Mouse (Mus musculus): ENCODE data around the gene Ccdc120. TPM values are rescaled to one million over a fixed set of nuclear protein-coding genes. Genes with fewer than 3 reads are reported as not detected.

The Ccdc120 gene
- polyA plus RNA-seq, 1 experiment from 2014 or later = 24.1 TPM

DNA sequence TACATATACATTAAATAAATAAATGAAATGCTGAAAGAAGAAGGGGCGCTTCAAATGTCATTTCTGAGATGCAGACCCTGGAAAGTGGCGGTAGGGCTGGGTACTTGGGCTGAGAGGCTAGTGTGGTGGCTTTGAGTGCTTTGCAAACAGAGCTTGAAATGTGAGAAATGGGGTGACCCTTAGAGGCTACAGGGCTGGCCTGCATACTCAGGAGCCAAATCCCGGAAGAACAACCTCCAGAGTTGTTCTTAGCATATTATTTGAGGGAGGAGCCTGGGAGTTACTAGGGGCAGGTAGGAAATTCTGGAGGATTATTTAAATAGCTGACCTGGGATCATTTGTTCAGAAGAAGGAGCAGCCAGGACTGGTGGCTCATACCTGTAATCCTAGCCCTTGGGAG, 60.2 kb downstream of the Ccdc120 start:
- WGBS = 51% methylated on average over 3 of the region's 3 CpGs
- Histone ChIP-seq H3K4me1 (ENCODE audit: control insufficient read depth, insufficient read depth, low read length) (no peaks in the 10 kb centered on the region), H3K9ac (ENCODE audit: low read length) (no peak overlapping the region), H3K4me3 (ENCODE audit: low read depth, low read length) (no peak overlapping the region), H3K36me3 (ENCODE audit: control insufficient read depth, insufficient read depth, low read length) (no peaks in the 10 kb centered on the region), H3K9me3 (ENCODE audit: control insufficient read depth, low read length) (no peaks in the 10 kb centered on the region), H3K27me3 (ENCODE audit: control insufficient read depth, insufficient read depth, low read length) (no peaks in the 10 kb centered on the region), H3K27ac (ENCODE audit: low read depth, low read length) (no peak overlapping the region), H3K4me2 (no peak overlapping the region)
- DNase-seq (ENCODE audit: low spot score, missing footprints) (no peak), ATAC-seq (ENCODE audit: low FRiP score) (no peak)

DNA sequence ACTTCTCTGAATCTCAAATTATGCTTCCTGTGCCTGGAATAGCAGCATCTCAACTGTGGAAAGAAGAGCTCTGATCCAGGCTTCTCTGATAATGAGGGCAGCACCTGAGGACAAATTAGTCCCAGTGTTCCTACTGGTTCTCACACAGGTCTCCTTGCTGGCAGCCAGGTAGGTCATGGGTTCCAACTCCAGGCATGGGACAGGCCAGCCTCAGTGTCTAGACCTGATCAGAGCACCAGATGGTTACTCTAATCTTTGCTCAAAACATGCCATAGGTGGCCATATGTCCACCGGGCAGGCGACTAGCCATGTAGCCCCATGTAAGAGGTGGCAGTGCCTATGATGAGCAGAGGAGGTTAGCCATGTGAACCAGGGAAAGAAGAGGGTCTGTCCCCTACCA, 62.4 kb downstream of the Ccdc120 start:
- no peaks in the 10 kb centered on the region for H3K36me3 ChIP-seq (ENCODE audit: control insufficient read depth, insufficient read depth, low read length)
- no peak for ATAC-seq (ENCODE audit: low FRiP score)
- WGBS = 97% methylated on average over 2 of the region's 2 CpGs

More for the DNA sequence above, 62.4 kb downstream of the Ccdc120 start:
- Histone ChIP-seq H3K9me3 (ENCODE audit: control insufficient read depth, low read length) (no peaks in the 10 kb centered on the region), H3K27ac (ENCODE audit: low read depth, low read length) (no peak overlapping the region), H3K4me1 (ENCODE audit: control insufficient read depth, insufficient read depth, low read length) (no peaks in the 10 kb centered on the region), H3K4me2 (no peak overlapping the region), H3K27me3 (ENCODE audit: control insufficient read depth, insufficient read depth, low read length) (no peaks in the 10 kb centered on the region), H3K4me3 (ENCODE audit: low read depth, low read length) (no peak overlapping the region), H3K9ac (ENCODE audit: low read length) (no peak overlapping the region)
- no peak for DNase-seq (ENCODE audit: low spot score, missing footprints)

Other genes with a start within 250 kb of the Ccdc120 start
- 0.04 and 0.30 TPM in 2 replicates for gene Foxp3, start 177.3 kb downstream of the Ccdc120 start, polyA plus RNA-seq (2014; fragmentation: Nextera tagmentation; extraction: Ambion mirVana)
- gene Ppp1r3f, start 176.6 kb downstream of the Ccdc120 start, polyA plus RNA-seq (2014; fragmentation: Nextera tagmentation; extraction: Ambion mirVana) = 1.8 and 2.0 TPM in 2 replicates
- 22.8 and 27.2 TPM in 2 replicates for gene Ccdc22, start 145.4 kb downstream of the Ccdc120 start, polyA plus RNA-seq (2014; fragmentation: Nextera tagmentation; extraction: Ambion mirVana)
- 0.06 TPM in 1 of 2 replicates, not detected in the other for gene Cacna1f, start 143.8 kb downstream of the Ccdc120 start, polyA plus RNA-seq (2014; fragmentation: Nextera tagmentation; extraction: Ambion mirVana)
- 10.3 and 10.9 TPM in 2 replicates for gene Syp, start 112.4 kb downstream of the Ccdc120 start, polyA plus RNA-seq (2014; fragmentation: Nextera tagmentation; extraction: Ambion mirVana)
- gene Prickle3, start 93.6 kb downstream of the Ccdc120 start, polyA plus RNA-seq (2014; fragmentation: Nextera tagmentation; extraction: Ambion mirVana) = 1.1 and 2.2 TPM in 2 replicates
- gene Plp2, start 79.5 kb downstream of the Ccdc120 start, polyA plus RNA-seq (2014; fragmentation: Nextera tagmentation; extraction: Ambion mirVana) = 36.3 and 36.9 TPM in 2 replicates
- not detected in 2 replicates for gene Magix, start 69.7 kb downstream of the Ccdc120 start, polyA plus RNA-seq (2014; fragmentation: Nextera tagmentation; extraction: Ambion mirVana)
- gene Gpkow, start 53.8 kb downstream of the Ccdc120 start, polyA plus RNA-seq (2014; fragmentation: Nextera tagmentation; extraction: Ambion mirVana) = 42.8 and 44.4 TPM in 2 replicates
- gene Wdr45, start 36.6 kb downstream of the Ccdc120 start, polyA plus RNA-seq (2014; fragmentation: Nextera tagmentation; extraction: Ambion mirVana) = 12.8 and 14.1 TPM in 2 replicates
- gene Gm45208, start 28.7 kb downstream of the Ccdc120 start, polyA plus RNA-seq (2014; fragmentation: Nextera tagmentation; extraction: Ambion mirVana) = 0.22 TPM in 1 of 2 replicates, not detected in the other
- 97.5 and 106 TPM in 2 replicates for gene Praf2, start 22.5 kb downstream of the Ccdc120 start, polyA plus RNA-seq (2014; fragmentation: Nextera tagmentation; extraction: Ambion mirVana)
- gene Tfe3, start 11.7 kb upstream of the Ccdc120 start, polyA plus RNA-seq (2014; fragmentation: Nextera tagmentation; extraction: Ambion mirVana) = 19.4 and 20.6 TPM in 2 replicates
- gene Gripap1, start 38.9 kb upstream of the Ccdc120 start, polyA plus RNA-seq (2014; fragmentation: Nextera tagmentation; extraction: Ambion mirVana) = 51.7 and 52.0 TPM in 2 replicates
- gene Kcnd1, start 71.4 kb upstream of the Ccdc120 start, polyA plus RNA-seq (2014; fragmentation: Nextera tagmentation; extraction: Ambion mirVana) = 0.86 and 1.1 TPM in 2 replicates
- gene Otud5, start 90.5 kb upstream of the Ccdc120 start, polyA plus RNA-seq (2014; fragmentation: Nextera tagmentation; extraction: Ambion mirVana) = 33.9 and 34.8 TPM in 2 replicates
- 13.2 and 13.3 TPM in 2 replicates for gene Pim2, start 127.4 kb upstream of the Ccdc120 start, polyA plus RNA-seq (2014; fragmentation: Nextera tagmentation; extraction: Ambion mirVana)
- gene Slc35a2, start 133.1 kb upstream of the Ccdc120 start, polyA plus RNA-seq (2014; fragmentation: Nextera tagmentation; extraction: Ambion mirVana) = 10.1 and 11.2 TPM in 2 replicates
- gene Pqbp1, start 148.4 kb upstream of the Ccdc120 start, polyA plus RNA-seq (2014; fragmentation: Nextera tagmentation; extraction: Ambion mirVana) = 143 and 160 TPM in 2 replicates
- 163 and 179 TPM in 2 replicates for gene Timm17b, start 148.5 kb upstream of the Ccdc120 start, polyA plus RNA-seq (2014; fragmentation: Nextera tagmentation; extraction: Ambion mirVana)
- gene Gm10491, start 156.9 kb upstream of the Ccdc120 start, polyA plus RNA-seq (2014; fragmentation: Nextera tagmentation; extraction: Ambion mirVana) = not detected in 2 replicates
- gene Gm10490, start 158.6 kb upstream of the Ccdc120 start, polyA plus RNA-seq (2014; fragmentation: Nextera tagmentation; extraction: Ambion mirVana) = not detected in 2 replicates
- 21.9 and 26.9 TPM in 2 replicates for gene Pcsk1n, start 168.9 kb upstream of the Ccdc120 start, polyA plus RNA-seq (2014; fragmentation: Nextera tagmentation; extraction: Ambion mirVana)
- not detected in 2 replicates for gene Eras, start 177.7 kb upstream of the Ccdc120 start, polyA plus RNA-seq (2014; fragmentation: Nextera tagmentation; extraction: Ambion mirVana)
- 58.4 and 60.4 TPM in 2 replicates for gene Hdac6, start 197.0 kb upstream of the Ccdc120 start, polyA plus RNA-seq (2014; fragmentation: Nextera tagmentation; extraction: Ambion mirVana)
- 4.8 and 5.2 TPM in 2 replicates for gene Gata1, start 227.2 kb upstream of the Ccdc120 start, polyA plus RNA-seq (2014; fragmentation: Nextera tagmentation; extraction: Ambion mirVana)

Data from midbrain, embryonic 11.5 days (tissue).